Mouse (Mus musculus): ENCODE measurements at regions not wholly inside any gene's neighbourhood (a gene's known extent, or its start where the extent isn't known, plus 50 kb on each side); places are given as distances from the start of the nearest gene placed in this dataset.

GRCm38 (mm10) chr8:79474679-79475078 lies 75.4 kb upstream of the Smad1 start:
- 33% methylated on average over 8 of the region's 8 CpGs for WGBS
- TF ChIP-seq CTCF (IDR thresholded peaks at IDR 0.05; ENCODE audit: insufficient read depth, low read depth, low read length) = no peak
- TF ChIP-seq POLR2A (IDR thresholded peaks at IDR 0.05; ENCODE audit: insufficient read depth, low read depth, low read length) = no peak
- no peak overlapping the region for H3K4me3 ChIP-seq (ENCODE audit: insufficient read depth, low read depth, low read length)

DNA sequence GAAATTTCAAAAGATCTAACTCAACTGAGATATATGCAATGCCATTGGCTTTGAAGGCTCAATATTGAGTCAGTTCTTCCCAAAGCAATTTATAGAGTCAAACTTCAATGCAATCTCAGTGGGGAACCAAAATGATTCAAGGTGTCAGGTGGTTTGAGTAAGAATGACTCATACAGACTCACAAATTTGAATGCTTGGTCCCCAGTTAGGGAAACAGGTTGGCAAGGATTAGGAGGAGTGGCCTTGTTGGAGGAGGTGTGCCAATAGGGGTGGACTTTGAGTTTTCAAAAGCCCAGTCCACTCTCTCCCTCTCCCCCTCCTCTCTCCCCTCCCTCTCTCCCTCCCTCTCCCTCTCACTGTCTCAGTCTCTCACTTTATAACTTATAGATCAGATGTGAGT lies 52.8 kb upstream of the Smad1 start:
- no peak for TF ChIP-seq POLR2A (IDR thresholded peaks at IDR 0.05; ENCODE audit: insufficient read depth, low read depth, low read length)
- no peak for TF ChIP-seq CTCF (IDR thresholded peaks at IDR 0.05; ENCODE audit: insufficient read depth, low read depth, low read length)
- Histone ChIP-seq H3K4me3 (ENCODE audit: insufficient read depth, low read depth, low read length) (no peak overlapping the region), H3K4me1 (ENCODE audit: control insufficient read depth, insufficient read depth, low read length) (no peaks in the 10 kb centered on the region), H3K27ac (ENCODE audit: insufficient read depth, low read depth, low read length) (no peak overlapping the region)

More at GRCm38 (mm10) chr8:79474679-79475078, 75.4 kb upstream of the Smad1 start:
- Histone ChIP-seq H3K27ac (ENCODE audit: insufficient read depth, low read depth, low read length) (no peak overlapping the region), H3K4me1 (ENCODE audit: control insufficient read depth, insufficient read depth, low read length) (no peaks in the 10 kb centered on the region)

DNA sequence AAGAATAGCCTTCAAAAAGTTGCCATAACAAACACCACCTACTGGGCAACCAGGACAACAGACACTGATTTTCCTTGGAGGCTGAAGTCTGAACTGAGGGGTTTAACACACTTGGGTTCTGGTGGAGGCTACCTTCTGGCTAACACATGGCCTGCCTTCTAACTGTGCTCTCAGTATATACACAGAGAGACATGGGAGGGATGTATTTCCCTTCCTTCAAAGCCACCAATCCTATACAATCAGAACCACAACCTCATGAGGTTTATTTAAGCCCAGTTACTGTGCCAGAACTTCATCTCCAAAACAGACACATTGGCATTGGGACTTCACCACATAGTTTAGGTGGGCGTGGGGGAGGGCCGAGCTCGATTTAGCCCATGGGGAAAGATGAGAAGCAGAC lies 50.1 kb upstream of the Smad1 start:
- TF ChIP-seq POLR2A (IDR thresholded peaks at IDR 0.05; ENCODE audit: insufficient read depth, low read depth, low read length) = no peak
- TF ChIP-seq CTCF (IDR thresholded peaks at IDR 0.05; ENCODE audit: insufficient read depth, low read depth, low read length) = no peak
- H3K27ac ChIP-seq (ENCODE audit: insufficient read depth, low read depth, low read length) = no peak overlapping the region
- WGBS = 87% methylated on average over 3 of the region's 3 CpGs

More for the DNA sequence above, 50.1 kb upstream of the Smad1 start:
- H3K4me3 ChIP-seq (ENCODE audit: insufficient read depth, low read depth, low read length) = no peak overlapping the region
- no peaks in the 10 kb centered on the region for H3K4me1 ChIP-seq (ENCODE audit: control insufficient read depth, insufficient read depth, low read length)

Measured in olfactory bulb, adult 2 months (tissue).